Mouse (Mus musculus) neural tube, embryonic 15.5 days (tissue): Measurements from ENCODE around the gene 6430550D23Rik. TPM values are rescaled to one million over a fixed set of nuclear protein-coding genes. Genes with fewer than 3 reads are reported as not detected.
"Not testable (repeated sequence)": the region's sequence is repeated elsewhere in the genome, so short reads cannot be mapped to it uniquely, and the experiment has no call there.

Experiments used
- ATAC-seq: fragments of 200-750 bp; cut with Nextera tagmentation; 2 replicates; pipeline ENCODE4 v1.8.0; 2017; ENCODE audit warnings: mild to moderate bottlenecking, moderate TSS enrichment, moderate library complexity; ENCODE audit not compliant: low FRiP score
- H3K27ac ChIP-seq: fragments of 300-500 bp; sonication (generic); replicated peaks from 2 replicates; pipeline ENCODE4 v1.5.1; 2015; ENCODE audit warnings: mild to moderate bottlenecking, inconsistent platforms
- H3K27me3 ChIP-seq: fragments of 300-500 bp; sonication (generic); replicated peaks from 2 replicates; pipeline ENCODE4 v1.6.1; 2015; ENCODE audit warnings: inconsistent platforms
- H3K36me3 ChIP-seq: fragments of 300-500 bp; sonication (generic); 2 replicates; pipeline ENCODE4 v1.6.1; 2015; ENCODE audit warnings: inconsistent platforms
- H3K4me1 ChIP-seq: fragments of 300-500 bp; sonication (generic); 2 replicates; pipeline ENCODE4 v1.6.1; 2015; ENCODE audit warnings: inconsistent platforms
- H3K4me2 ChIP-seq: fragments of 300-500 bp; sonication (generic); 2 replicates; pipeline ENCODE4 v1.6.1; 2015; ENCODE audit warnings: inconsistent platforms, mild to moderate bottlenecking, moderate library complexity
- H3K4me3 ChIP-seq: fragments of 300-500 bp; sonication (generic); replicated peaks from 2 replicates; pipeline ENCODE4 v1.5.1; 2015; ENCODE audit warnings: mild to moderate bottlenecking, inconsistent platforms
- H3K9ac ChIP-seq: fragments of 300-500 bp; sonication (generic); replicated peaks from 2 replicates; pipeline ENCODE4 v1.6.1; 2015; ENCODE audit warnings: mild to moderate bottlenecking, inconsistent platforms
- H3K9me3 ChIP-seq: fragments of 300-500 bp; sonication (generic); replicated peaks from 2 replicates; pipeline ENCODE4 v1.6.1; 2016; ENCODE audit warnings: inconsistent platforms
- WGBS: fragments of 180-500 bp; shearing (Covaris S2); methylation state at CpG from one replicate; pipeline ENCODE4 v1.1.7; 2015; ENCODE audit warnings: mixed read lengths; 5-methylcytosine and 5-hydroxymethylcytosine counted together
- polyA plus RNA-seq: library from polyadenylated mRNA; unstranded; fragments of >200 nt; fragmentation: Nextera tagmentation; extraction: Ambion mirVana; gene quantifications from 2 replicates; pipeline ENCODE4 v1.2.1, GENCODE M21; 2015

Gene 6430550D23Rik
- polyA plus RNA-seq, 1 experiment from 2014 or later, result 2.1 TPM

DNA sequence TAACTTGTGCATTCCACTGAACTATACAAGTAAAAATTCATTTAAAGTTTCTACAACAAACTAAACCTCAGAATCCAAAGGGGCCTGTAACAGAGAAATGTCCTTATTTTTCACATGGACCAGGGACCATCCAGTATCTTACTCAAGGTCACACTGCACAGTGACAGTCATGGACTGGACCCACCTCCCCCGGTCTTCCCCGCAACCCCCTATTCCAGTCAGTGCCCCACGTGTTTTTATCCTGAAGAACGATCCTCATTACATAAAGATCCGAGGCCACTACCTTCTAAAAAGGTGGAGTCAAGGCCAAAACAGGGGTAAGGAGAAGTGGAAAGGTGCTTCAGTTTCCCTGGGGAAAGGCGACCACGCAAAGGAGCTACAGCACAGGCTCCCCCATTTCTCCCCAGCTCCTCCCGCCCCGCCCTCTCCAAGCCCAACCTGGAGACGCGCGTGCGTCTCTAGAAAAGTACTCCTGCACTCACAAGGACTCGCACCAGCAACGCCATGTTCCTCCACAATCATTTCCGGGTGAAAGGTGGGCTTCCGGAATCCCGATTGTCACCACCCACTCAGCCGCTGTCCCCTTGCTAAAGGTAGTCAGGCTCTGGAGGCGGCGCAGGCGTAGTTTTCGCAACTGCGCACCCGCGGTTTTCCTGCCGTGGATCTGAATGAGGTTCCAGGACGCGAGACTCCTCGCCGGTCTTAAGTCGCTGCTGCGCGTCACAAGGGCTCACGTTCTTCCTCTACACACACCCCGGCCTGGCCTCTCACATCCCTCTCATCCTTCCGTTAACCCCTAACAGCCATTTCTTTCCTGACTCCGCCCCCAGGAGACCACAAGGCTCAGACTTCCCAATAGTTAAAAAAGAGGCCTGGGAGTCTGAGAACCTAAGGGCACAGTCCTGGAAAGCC, 78.0 kb downstream of the 6430550D23Rik start, which contains the start of gene Uqcc1:
Gene Uqcc1 (minus strand): TSS at position 780 of the 912 bp plus-strand sequence.
- peak within 1 kb of the TSS; percentile 83 for H3K4me2 ChIP-seq
- H3K4me1 ChIP-seq, result peaks cover 25% of the 10 kb centered on the region
- peak within 1 kb of the TSS; percentile 52 for H3K9ac ChIP-seq
- ATAC-seq, result peak; percentile 97
- H3K36me3 ChIP-seq, result no peaks in the 10 kb centered on the region
- H3K4me3 ChIP-seq, result peak within 1 kb of the TSS; percentile 66
- peak within 1 kb of the TSS; percentile 90 for H3K27ac ChIP-seq
- H3K9me3 ChIP-seq, result no peaks in the 10 kb centered on the region
- WGBS, result under 1% methylated on average over 38 of the region's 38 CpGs
- no peaks in the 10 kb centered on the region for H3K27me3 ChIP-seq

DNA sequence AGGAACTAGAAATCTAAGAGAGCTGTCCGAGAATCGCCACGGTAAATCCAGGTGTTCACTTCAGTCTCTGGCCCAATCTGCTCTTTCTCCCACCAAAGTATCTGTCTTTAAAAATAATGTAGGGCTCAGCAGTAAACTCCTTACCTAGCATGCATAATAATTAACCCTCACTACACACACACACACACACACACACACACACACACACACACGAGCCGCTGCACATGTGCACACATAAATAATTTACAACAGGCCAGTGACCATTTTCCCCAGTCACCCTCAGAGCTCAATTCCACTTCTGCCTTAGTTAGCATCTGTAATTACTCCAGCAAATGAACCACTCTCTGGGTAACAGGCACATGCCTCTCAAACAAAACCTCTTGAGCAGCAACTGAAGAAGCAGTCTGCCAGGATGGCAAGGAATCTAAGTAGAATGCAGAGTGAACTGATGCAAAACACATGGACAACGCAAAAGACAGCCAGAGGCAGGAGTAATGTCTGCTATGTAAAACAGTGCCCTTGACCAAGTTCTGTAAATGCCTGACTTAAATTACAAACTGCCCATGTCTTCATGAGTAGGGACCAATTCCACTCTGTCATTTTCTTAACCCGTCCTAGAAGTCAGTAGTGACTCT, 78.9 kb downstream of the 6430550D23Rik start:
- peak overlapping the region; percentile 66 for H3K4me3 ChIP-seq
- H3K36me3 ChIP-seq, result peaks cover 3% of the 10 kb centered on the region; the same call in 1 of the 2 replicates
- peak overlapping the region; percentile 52; the same call in 1 of the 2 replicates for H3K9ac ChIP-seq
- H3K9me3 ChIP-seq, result no peaks in the 10 kb centered on the region
- peak overlapping the region; percentile 83 for H3K4me2 ChIP-seq
- no peak for ATAC-seq
- H3K27me3 ChIP-seq, result no peaks in the 10 kb centered on the region
- H3K4me1 ChIP-seq, result peaks cover 25% of the 10 kb centered on the region
- 70% methylated on average over 7 of the region's 7 CpGs for WGBS
- no peak overlapping the region for H3K27ac ChIP-seq

DNA sequence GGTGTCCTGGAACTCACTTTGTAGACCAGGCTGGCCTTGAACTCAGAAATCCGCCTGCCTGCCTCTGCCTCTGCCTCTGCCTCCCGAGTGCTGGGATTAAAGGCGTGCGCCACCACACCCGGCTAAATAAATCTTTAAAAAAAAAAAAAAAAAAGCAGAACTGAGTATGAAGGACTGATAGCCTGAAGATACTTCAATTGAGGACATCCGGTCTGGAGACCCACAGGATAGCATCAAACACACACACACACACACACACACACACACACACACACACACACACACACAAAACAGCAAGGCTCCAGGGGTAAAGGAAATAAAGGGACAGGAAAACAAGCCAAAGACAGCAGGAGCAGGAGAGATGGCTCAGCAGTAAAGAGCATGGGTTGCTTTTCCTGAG, 82.6 kb downstream of the 6430550D23Rik start:
- not testable (repeated sequence) for H3K9me3 ChIP-seq, H3K4me2 ChIP-seq, H3K9ac ChIP-seq, H3K27me3 ChIP-seq, ATAC-seq, H3K27ac ChIP-seq, H3K4me3 ChIP-seq
- Histone ChIP-seq H3K36me3 (peaks cover 12% of the 10 kb centered on the region), H3K4me1 (peaks cover 17% of the 10 kb centered on the region)
- WGBS, result 97% methylated on average over 6 of the region's 6 CpGs

Other genes starting within 250 kb of the 6430550D23Rik start
- gene Mmp24, start 232.6 kb downstream of the 6430550D23Rik start, polyA plus RNA-seq, result 13.6 and 16.2 TPM in 2 replicates
- gene BC029722, start 188.6 kb downstream of the 6430550D23Rik start, polyA plus RNA-seq, result 44.9 and 45.3 TPM in 2 replicates
- 153 and 171 TPM in 2 replicates for gene Eif6, start 181.1 kb downstream of the 6430550D23Rik start, polyA plus RNA-seq
- gene Fam83c, start 173.1 kb downstream of the 6430550D23Rik start, polyA plus RNA-seq, result 0.52 and 0.72 TPM in 2 replicates
- gene Uqcc1, start 77.7 kb downstream of the 6430550D23Rik start, polyA plus RNA-seq, result 70.9 and 73.5 TPM in 2 replicates
- gene Gm15557, start 67.2 kb downstream of the 6430550D23Rik start, polyA plus RNA-seq, result not detected in 2 replicates
- 0.59 and 1.2 TPM in 2 replicates for gene Gdf5, start 62.6 kb downstream of the 6430550D23Rik start, polyA plus RNA-seq
- 13.4 and 16.7 TPM in 2 replicates for gene Cep250, start 51.5 kb downstream of the 6430550D23Rik start, polyA plus RNA-seq
- 395 and 438 TPM in 2 replicates for gene Ergic3, start 68 bp upstream of the 6430550D23Rik start, polyA plus RNA-seq
- 0.09 TPM in 2 replicates for gene Fer1l4, start 45.0 kb upstream of the 6430550D23Rik start, polyA plus RNA-seq
- 5.9 and 6.4 TPM in 2 replicates for gene Spag4, start 57.2 kb upstream of the 6430550D23Rik start, polyA plus RNA-seq
- gene Cpne1, start 104.0 kb upstream of the 6430550D23Rik start, polyA plus RNA-seq, result 28.3 and 35.3 TPM in 2 replicates
- gene Rbm12, start 104.0 kb upstream of the 6430550D23Rik start, polyA plus RNA-seq, result 17.7 and 21.9 TPM in 2 replicates
- 11.0 and 12.1 TPM in 2 replicates for gene Gm28036, start 119.1 kb upstream of the 6430550D23Rik start, polyA plus RNA-seq
- gene Romo1, start 136.1 kb upstream of the 6430550D23Rik start, polyA plus RNA-seq, result 444 and 463 TPM in 2 replicates
- gene Nfs1, start 136.2 kb upstream of the 6430550D23Rik start, polyA plus RNA-seq, result 29.6 and 40.3 TPM in 2 replicates
- 420 and 462 TPM in 2 replicates for gene Rbm39, start 172.3 kb upstream of the 6430550D23Rik start, polyA plus RNA-seq
- 122 and 130 TPM in 2 replicates for gene Phf20, start 188.5 kb upstream of the 6430550D23Rik start, polyA plus RNA-seq